Mouse (Mus musculus): ENCODE measurements around the gene Selenbp1. TPM values are rescaled to one million over a fixed set of nuclear protein-coding genes. Genes with fewer than 3 reads are reported as not detected.
"Not testable (repeated sequence)": the region's sequence is repeated elsewhere in the genome, so short reads cannot be mapped to it uniquely, and the experiment has no call there.

The Selenbp1 gene
- polyA plus RNA-seq, 1 experiment from 2014 or later = 51.9 TPM

DNA sequence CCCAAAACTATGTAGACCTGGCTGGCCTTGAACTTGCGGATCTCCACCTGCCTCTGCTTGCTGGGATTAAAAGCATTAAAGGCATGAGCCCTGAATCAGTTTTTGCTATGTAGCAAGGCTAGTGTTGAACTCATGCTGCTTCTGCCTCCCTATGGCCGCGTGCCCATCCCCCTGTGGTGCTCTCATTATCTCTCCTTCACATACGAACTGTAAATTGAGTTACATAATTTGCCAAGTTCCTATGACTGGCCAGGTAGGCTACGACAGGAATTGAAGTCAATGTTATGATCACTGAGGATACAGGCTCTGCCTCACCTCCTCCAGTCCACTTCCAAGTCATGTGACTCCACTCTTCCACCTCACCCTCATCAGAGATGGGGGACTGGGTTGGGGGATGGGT lies 3.3 kb downstream of the Selenbp1 start:
- ATAC-seq (ENCODE audit: insufficient number of reproducible peaks, low FRiP score, low TSS enrichment, low read depth); H3K9ac ChIP-seq; H3K4me2 ChIP-seq; H3K9me3 ChIP-seq; H3K27me3 ChIP-seq; H3K36me3 ChIP-seq; H3K27ac ChIP-seq; H3K4me3 ChIP-seq: not testable (repeated sequence)
- WGBS = 79% methylated on average over 5 of the region's 5 CpGs
- peaks cover 11% of the 10 kb centered on the region for H3K4me1 ChIP-seq

DNA sequence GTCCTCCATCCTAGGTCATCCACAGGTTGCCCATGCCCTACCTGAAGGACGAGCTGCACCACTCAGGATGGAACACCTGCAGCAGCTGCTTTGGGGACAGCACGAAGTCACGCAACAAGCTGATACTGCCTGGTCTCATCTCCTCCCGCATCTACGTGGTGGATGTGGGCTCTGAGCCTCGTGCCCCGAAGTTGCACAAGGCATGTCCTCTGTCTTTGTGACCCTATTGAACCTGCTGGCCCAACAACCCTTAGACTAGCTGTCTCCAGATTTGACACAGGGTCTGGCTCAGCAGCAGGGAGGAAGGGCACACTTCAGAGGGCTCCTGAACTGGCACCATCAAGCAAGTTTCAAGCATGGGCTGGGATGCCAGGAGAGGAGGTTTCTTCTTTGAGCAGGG lies 4.3 kb downstream of the Selenbp1 start:
- H3K4me1 ChIP-seq = peaks cover 11% of the 10 kb centered on the region
- not testable (repeated sequence) for H3K9ac ChIP-seq; ATAC-seq (ENCODE audit: insufficient number of reproducible peaks, low FRiP score, low TSS enrichment, low read depth); H3K27me3 ChIP-seq; H3K4me3 ChIP-seq; H3K27ac ChIP-seq; H3K9me3 ChIP-seq; H3K36me3 ChIP-seq; H3K4me2 ChIP-seq
- 88% methylated on average over 7 of the region's 7 CpGs for WGBS

DNA sequence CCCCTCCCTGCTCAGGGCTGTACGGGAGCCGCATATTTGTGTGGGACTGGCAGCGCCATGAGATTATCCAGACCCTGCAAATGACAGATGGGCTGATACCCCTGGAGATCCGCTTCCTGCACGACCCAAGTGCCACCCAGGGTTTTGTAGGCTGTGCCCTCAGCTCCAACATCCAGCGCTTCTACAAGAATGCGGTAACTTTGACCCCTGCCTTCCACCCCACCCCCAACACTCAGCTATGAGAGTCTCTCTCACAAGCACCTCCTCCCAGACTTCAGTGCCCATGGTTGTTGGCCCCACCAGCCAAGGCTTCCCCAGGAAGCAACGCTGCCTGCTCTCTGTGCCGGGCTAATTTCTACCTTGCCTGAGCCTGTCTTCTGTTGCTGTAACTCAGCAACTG lies 7.2 kb downstream of the Selenbp1 start:
- ATAC-seq (ENCODE audit: insufficient number of reproducible peaks, low FRiP score, low TSS enrichment, low read depth); H3K9ac ChIP-seq; H3K9me3 ChIP-seq; H3K36me3 ChIP-seq; H3K4me3 ChIP-seq; H3K4me1 ChIP-seq; H3K27ac ChIP-seq; H3K27me3 ChIP-seq; H3K4me2 ChIP-seq: not testable (repeated sequence)
- 48% methylated on average over 9 of the region's 9 CpGs for WGBS

DNA sequence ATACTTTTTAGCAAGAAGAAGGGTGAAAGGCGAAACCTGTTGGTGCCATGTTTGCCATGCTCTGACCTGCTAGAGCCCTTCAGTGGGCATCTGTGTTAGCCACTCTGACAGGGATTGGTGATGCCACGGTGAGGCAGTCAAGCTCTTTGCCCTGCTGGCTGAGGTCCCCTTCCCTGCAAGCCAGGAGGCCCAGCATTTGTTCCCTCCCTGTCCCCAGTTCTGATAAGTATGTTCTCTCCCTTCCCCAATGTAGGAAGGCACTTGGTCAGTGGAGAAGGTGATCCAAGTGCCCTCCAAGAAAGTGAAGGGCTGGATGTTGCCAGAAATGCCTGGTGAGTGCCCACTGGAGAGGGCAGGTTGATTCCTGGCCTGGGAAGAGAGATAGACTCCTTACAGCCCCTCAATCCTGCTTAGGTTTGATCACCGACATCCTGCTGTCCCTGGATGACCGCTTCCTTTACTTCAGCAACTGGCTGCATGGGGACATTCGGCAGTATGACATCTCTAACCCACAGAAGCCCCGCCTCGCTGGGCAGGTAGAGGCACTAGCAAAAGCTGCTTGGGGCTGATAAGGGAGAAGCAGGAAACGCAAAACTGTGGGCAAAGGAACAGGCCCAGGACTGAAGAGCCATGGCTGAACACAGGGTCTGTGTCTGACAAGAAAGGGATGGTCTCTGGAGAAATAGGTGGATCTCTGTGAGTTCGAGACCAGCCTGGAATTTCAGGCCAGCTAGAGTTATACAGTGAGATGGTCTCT lies 9.5 kb downstream of the Selenbp1 start:
- not testable (repeated sequence) for H3K9ac ChIP-seq; H3K4me3 ChIP-seq; H3K4me1 ChIP-seq; H3K27ac ChIP-seq; H3K27me3 ChIP-seq; ATAC-seq (ENCODE audit: insufficient number of reproducible peaks, low FRiP score, low TSS enrichment, low read depth); H3K9me3 ChIP-seq; H3K36me3 ChIP-seq; H3K4me2 ChIP-seq
- WGBS = 83% methylated on average over 9 of the region's 9 CpGs

DNA sequence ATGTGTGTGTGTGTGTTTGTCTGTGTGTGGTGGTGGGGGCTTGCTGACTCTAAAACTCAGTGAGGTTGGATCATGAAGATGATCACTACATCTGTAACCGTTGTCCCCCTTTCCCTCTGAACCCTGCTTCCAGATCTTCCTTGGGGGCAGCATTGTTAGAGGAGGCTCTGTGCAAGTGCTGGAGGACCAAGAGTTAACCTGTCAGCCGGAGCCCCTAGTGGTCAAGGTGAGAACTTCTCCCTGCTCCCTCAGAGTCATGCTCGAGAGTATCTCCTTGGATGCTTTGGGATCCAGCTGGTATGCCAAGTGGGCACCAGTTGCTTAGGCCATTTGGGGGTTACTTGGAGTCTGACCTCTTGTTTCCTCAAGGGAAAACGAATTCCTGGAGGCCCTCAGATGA lies 10.8 kb downstream of the Selenbp1 start:
- H3K4me2 ChIP-seq; H3K36me3 ChIP-seq; H3K27ac ChIP-seq; H3K9ac ChIP-seq; H3K27me3 ChIP-seq; H3K4me1 ChIP-seq; H3K4me3 ChIP-seq; H3K9me3 ChIP-seq; ATAC-seq (ENCODE audit: insufficient number of reproducible peaks, low FRiP score, low TSS enrichment, low read depth): not testable (repeated sequence)
- 31% methylated on average over 4 of the region's 4 CpGs for WGBS

DNA sequence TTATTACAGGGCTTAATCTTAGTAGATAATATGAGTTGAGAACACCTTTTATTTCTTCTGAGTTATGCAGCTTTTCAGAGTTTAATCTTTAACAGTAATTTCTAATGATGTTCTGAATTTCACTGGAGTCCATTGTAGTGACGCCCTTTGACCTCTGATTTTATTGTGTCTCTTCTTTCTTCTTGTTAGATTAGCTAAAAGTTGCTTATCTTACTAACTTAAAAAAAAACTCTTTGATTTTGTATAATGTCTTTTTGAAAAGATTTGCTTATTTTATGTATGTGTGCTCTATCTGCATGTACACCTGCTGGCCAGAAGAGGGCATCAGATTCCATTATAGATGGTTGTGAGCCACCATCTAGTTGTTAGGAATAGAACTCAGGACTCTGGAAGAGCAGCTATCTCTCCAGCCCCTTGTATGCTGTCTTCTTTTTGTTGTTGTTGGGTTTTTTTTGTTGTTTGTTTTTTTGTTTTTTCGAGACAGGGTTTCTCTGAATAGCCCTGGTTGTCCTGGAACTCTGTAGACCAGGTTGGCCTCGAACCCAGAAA lies 15.3 kb downstream of the Selenbp1 start:
- Histone ChIP-seq H3K4me3 (no peak overlapping the region), H3K4me1 (peaks cover 6% of the 10 kb centered on the region; the same call in 1 of the 2 replicates), H3K9ac (no peak overlapping the region), H3K36me3 (no peaks in the 10 kb centered on the region), H3K27ac (no peak overlapping the region), H3K27me3 (no peaks in the 10 kb centered on the region), H3K9me3 (no peaks in the 10 kb centered on the region), H3K4me2 (no peak overlapping the region)
- ATAC-seq (ENCODE audit: insufficient number of reproducible peaks, low FRiP score, low TSS enrichment, low read depth) = no peak
- WGBS = 71% methylated on average over 3 of the region's 3 CpGs

DNA sequence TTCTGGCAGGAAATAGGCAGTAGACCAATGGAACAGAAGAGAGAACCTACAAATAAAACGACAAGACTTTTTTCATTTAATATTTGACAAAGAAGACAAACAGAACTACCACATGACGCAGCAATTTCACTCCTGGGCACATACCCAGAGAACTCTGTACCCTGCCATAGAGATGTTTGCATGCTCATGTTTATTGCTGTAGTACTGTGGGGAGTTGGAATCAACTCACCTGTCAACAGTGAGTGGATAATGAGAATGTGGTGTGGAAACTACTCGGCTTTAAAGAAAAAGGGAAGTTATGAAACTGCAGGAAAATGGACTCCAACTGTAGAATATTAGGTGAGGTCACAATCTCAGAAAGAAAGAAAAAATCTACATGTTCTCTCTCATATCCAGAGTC lies 16.8 kb downstream of the Selenbp1 start:
- ATAC-seq (ENCODE audit: insufficient number of reproducible peaks, low FRiP score, low TSS enrichment, low read depth) = no peak
- Histone ChIP-seq H3K36me3 (no peaks in the 10 kb centered on the region), H3K27ac (no peak overlapping the region), H3K27me3 (no peaks in the 10 kb centered on the region), H3K4me2 (no peak overlapping the region), H3K4me3 (no peak overlapping the region), H3K9me3 (no peaks in the 10 kb centered on the region), H3K4me1 (peaks cover 6% of the 10 kb centered on the region; the same call in 1 of the 2 replicates), H3K9ac (no peak overlapping the region)
- 72% methylated on average over 3 of the region's 3 CpGs for WGBS

DNA sequence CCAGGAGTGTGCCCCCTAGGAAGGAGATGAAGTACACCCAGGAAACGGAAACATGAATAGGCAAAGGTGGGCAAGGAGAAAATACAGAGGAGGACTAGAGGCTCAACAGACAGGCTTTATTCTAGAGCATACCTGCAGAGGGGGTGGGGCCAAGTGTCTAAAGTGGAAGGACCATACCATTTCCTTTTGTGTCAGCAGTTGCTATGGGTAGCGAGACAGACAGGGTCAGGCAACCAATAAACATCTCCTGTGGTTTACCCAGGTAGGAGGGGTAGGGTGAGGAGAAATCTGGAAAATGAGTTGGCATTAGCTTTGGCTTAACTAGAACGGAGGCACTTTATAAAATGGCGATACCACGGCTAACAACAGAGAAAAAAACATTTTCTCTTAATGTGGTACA lies 19.9 kb downstream of the Selenbp1 start:
- H3K4me3 ChIP-seq = peak overlapping the region; percentile 84
- H3K4me2 ChIP-seq = peak overlapping the region; percentile 54
- no peaks in the 10 kb centered on the region for H3K27me3 ChIP-seq
- H3K9ac ChIP-seq = no peak overlapping the region
- 29% methylated on average over 5 of the region's 5 CpGs for WGBS
- peaks cover 18% of the 10 kb centered on the region for H3K4me1 ChIP-seq
- no peak for ATAC-seq (ENCODE audit: insufficient number of reproducible peaks, low FRiP score, low TSS enrichment, low read depth)
- H3K9me3 ChIP-seq = no peaks in the 10 kb centered on the region
- peak overlapping the region; percentile 95 for H3K27ac ChIP-seq
- peaks cover 24% of the 10 kb centered on the region for H3K36me3 ChIP-seq

DNA sequence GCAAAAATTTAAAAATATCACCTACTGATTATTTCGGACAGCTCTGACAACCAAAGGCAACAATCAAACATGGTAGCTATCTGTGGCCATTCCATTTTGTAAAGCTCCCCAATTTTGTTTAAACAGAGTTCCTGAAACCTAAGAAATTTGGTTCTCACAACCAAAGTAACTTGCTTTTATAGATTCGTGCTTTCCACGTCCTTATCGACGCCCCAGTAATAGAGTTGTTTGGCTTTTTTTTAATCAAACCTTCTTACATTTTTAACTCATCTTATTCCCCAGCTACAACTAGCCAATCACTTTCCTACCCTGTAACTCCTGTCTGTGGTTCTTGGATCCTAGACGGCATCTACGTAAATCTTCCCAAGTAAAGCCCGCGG lies 20.5 kb downstream of the Selenbp1 start:
- peaks cover 18% of the 10 kb centered on the region for H3K4me1 ChIP-seq
- H3K27ac ChIP-seq = peak overlapping the region; percentile 95
- H3K9me3 ChIP-seq = no peaks in the 10 kb centered on the region
- H3K4me3 ChIP-seq = peak overlapping the region; percentile 84
- peaks cover 30% of the 10 kb centered on the region for H3K36me3 ChIP-seq
- H3K4me2 ChIP-seq = peak overlapping the region; percentile 54
- 9% methylated on average over 9 of the region's 9 CpGs for WGBS
- peak overlapping the region; percentile 45 for H3K9ac ChIP-seq
- H3K27me3 ChIP-seq = no peaks in the 10 kb centered on the region
- ATAC-seq (ENCODE audit: insufficient number of reproducible peaks, low FRiP score, low TSS enrichment, low read depth) = no peak

DNA sequence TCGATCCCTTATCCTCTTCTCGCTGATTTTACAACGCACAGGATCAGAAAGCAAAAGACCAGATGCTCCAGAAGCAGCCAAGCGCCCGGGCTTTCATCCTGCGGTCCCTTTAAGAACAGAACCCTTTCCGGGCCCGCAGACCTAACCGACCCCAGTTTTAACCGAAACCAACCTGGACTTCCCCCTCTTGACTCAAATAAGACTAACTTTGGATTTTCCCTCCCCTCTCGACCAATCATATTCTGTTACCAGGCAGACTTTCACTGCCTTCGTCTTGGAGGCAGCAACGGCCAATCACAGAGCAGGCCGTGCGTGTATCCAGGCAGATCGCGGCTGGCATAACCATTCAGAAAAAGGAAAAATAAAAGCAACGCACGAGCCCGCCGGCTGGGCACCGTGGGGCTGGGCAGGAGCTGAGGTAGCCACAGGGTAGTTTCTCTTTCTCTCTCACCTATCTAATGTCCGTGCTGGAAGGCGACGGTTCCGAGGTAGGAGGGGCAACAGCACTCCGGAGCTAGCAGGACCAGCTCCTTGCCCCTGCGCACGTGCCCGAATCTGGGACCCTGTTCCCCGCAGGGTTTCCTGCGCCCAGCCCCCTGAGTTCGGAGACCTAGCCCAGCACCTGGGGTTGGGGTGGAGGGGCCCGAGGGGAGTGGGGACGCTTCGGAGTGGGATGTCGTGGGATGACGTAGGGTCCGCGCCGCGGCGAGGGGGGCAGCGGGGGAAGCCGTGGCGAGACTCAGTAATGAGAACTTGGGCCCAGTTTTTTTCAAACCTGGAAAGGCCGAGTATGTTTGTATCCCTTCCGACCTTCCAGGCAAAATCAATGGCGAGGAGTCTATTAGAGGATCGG lies 21.1 kb downstream of the Selenbp1 start, which contains the start of gene Rfx5:
TSS of gene Rfx5 (plus strand) at position 312 of the 853 bp plus-strand sequence.
- Histone ChIP-seq H3K4me1 (peaks cover 18% of the 10 kb centered on the region), H3K36me3 (peaks cover 36% of the 10 kb centered on the region), H3K27ac (peak within 1 kb of the TSS; percentile 95), H3K9ac (peak within 1 kb of the TSS; percentile 78), H3K9me3 (no peaks in the 10 kb centered on the region), H3K27me3 (no peaks in the 10 kb centered on the region), H3K4me3 (peak within 1 kb of the TSS; percentile 84), H3K4me2 (peak within 1 kb of the TSS; percentile 54)
- peak; percentile 98 for ATAC-seq (ENCODE audit: insufficient number of reproducible peaks, low FRiP score, low TSS enrichment, low read depth)
- WGBS = under 1% methylated on average over 50 of the region's 50 CpGs

DNA sequence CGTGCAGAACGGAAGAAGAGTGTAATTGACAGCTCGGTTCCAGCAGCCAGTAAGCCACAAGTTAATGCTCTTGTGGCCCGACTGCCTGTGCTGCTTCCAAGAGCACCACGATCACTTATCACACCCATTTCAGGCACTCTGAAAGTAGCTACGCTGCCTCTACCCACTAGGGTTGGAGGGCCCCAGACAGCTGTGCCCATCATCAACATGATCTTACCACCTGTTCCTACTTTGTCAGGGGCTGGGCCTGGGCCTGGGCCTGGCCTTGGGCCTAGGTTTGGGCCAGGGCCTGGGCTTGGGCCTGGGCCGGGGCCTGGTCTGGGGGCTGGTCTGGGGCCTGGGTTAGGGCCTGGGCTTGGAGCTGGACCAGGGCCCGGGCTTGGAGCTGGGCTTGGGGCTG lies 25.4 kb downstream of the Selenbp1 start:
- ATAC-seq (ENCODE audit: insufficient number of reproducible peaks, low FRiP score, low TSS enrichment, low read depth) = no peak
- no peak overlapping the region for H3K9ac ChIP-seq
- no peak overlapping the region for H3K4me2 ChIP-seq
- H3K9me3 ChIP-seq = no peaks in the 10 kb centered on the region
- 89% methylated on average over 8 of the region's 8 CpGs for WGBS
- no peak overlapping the region for H3K4me3 ChIP-seq
- H3K36me3 ChIP-seq = peaks cover 40% of the 10 kb centered on the region
- peaks cover 12% of the 10 kb centered on the region for H3K4me1 ChIP-seq
- H3K27ac ChIP-seq = no peak overlapping the region
- no peaks in the 10 kb centered on the region for H3K27me3 ChIP-seq

DNA sequence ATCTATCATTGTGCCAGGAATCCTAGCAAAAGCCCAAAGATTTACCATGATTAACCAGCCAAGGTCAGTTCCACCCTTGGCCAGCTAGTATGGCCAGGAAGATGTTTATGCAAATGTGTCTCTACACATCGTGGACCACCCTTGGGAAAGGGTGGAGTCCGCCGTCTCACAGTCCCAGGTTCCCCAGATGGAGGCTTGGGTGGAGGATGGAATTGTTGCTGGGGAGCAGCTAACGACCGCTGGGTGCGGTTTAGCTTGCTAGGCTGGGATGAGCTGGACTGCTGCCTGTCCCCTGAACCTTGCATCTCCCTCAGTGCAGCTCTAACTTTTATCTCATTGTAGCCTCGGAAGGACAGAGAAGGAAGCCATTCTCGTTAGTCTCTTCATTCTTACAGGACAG lies 27.0 kb downstream of the Selenbp1 start:
- no peak overlapping the region for H3K27ac ChIP-seq
- ATAC-seq (ENCODE audit: insufficient number of reproducible peaks, low FRiP score, low TSS enrichment, low read depth) = no peak
- H3K4me3 ChIP-seq = no peak overlapping the region
- no peaks in the 10 kb centered on the region for H3K9me3 ChIP-seq
- no peak overlapping the region for H3K4me2 ChIP-seq
- peaks cover 40% of the 10 kb centered on the region for H3K36me3 ChIP-seq
- WGBS = 50% methylated on average over 8 of the region's 8 CpGs
- no peaks in the 10 kb centered on the region for H3K27me3 ChIP-seq
- H3K9ac ChIP-seq = no peak overlapping the region
- peaks cover 10% of the 10 kb centered on the region for H3K4me1 ChIP-seq
